Mouse (Mus musculus): ENCODE measurements around the gene Nr2e1. TPM values are rescaled to one million over a fixed set of nuclear protein-coding genes. Genes with fewer than 3 reads are reported as not detected.

Gene Nr2e1
- polyA plus RNA-seq, 1 experiment: not detected

DNA sequence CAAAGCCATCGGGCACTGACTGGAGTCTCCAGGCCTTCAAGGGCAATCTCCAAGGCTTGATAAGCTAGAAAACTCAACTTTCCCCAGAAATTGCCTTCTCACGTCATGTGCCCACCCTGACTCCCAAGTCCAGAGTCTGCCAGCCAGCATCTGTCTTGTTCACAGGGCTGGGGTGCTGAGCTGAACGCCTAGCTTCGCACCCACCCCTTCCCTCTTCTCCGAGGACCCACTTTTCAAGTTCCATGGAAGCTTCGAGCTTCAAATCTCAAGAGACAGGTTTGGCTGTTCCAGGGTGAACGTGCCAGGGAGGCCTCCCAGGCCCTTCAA, 2.5 kb downstream of the Nr2e1 start:
- Histone ChIP-seq H3K4me1 (ENCODE audit: control insufficient read depth, insufficient read depth, low read length) (peaks cover 3% of the 10 kb centered on the region; the same call in 1 of the 2 replicates), H3K4me3 (replicated peaks; ENCODE audit: extremely low read depth, low read depth, low read length) (no peak overlapping the region)
- TF ChIP-seq CTCF (IDR thresholded peaks at IDR 0.05; ENCODE audit: insufficient read depth, low read length) (no peak), POLR2A (IDR thresholded peaks at IDR 0.05; ENCODE audit: borderline replicate concordance, extremely low read depth, low read depth, low read length) (no peak)
- WGBS: 17% methylated on average over 7 of the region's 7 CpGs
- DNase-seq: no peak

DNA sequence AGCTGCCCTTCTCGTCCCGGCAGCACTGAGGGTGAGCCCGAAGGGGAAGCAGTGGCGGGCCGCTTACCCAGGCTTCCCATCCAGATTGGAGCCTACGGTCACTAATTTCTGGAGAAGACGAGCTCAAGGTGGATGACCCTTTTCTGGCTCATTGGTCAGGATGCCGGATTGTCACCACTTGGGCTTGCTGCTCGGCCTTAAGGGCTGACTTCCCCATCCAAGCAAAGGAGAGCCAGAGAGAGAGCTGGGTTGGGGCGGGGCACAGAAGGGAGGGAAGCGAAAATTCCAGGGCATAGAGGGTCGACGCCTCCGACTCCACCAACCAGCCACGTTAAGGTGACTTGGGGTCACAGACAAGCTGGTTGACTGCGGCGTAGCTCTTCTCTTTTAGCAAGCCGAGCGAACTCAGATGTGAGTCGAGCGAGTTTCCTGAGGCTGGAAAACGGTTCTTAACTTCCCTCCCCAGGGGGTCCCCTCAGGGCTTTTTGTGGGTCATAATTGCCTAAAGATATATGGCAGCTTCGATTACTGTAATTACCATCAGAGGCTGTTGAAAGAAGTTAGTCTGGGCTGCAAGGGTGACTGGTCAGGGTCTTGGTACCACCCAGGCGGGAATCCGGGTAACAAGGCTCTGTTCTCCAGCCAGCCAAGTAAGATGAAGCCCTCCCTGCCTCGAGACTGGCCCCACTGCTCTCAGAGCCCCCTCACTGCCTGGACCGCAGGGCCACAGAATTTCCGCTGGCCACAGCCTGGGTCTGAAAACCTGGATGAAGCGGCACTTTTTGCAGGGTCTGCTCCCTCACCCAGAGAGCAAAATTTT, 3.1 kb downstream of the Nr2e1 start:
- Histone ChIP-seq H3K4me1 (ENCODE audit: control insufficient read depth, insufficient read depth, low read length) (peaks cover 3% of the 10 kb centered on the region; the same call in 1 of the 2 replicates), H3K4me3 (replicated peaks; ENCODE audit: extremely low read depth, low read depth, low read length) (no peak overlapping the region)
- no peak for DNase-seq
- TF ChIP-seq POLR2A (IDR thresholded peaks at IDR 0.05; ENCODE audit: borderline replicate concordance, extremely low read depth, low read depth, low read length): no peak
- no peak for TF ChIP-seq CTCF (IDR thresholded peaks at IDR 0.05; ENCODE audit: insufficient read depth, low read length)
- WGBS: 4% methylated on average over 29 of the region's 29 CpGs

DNA sequence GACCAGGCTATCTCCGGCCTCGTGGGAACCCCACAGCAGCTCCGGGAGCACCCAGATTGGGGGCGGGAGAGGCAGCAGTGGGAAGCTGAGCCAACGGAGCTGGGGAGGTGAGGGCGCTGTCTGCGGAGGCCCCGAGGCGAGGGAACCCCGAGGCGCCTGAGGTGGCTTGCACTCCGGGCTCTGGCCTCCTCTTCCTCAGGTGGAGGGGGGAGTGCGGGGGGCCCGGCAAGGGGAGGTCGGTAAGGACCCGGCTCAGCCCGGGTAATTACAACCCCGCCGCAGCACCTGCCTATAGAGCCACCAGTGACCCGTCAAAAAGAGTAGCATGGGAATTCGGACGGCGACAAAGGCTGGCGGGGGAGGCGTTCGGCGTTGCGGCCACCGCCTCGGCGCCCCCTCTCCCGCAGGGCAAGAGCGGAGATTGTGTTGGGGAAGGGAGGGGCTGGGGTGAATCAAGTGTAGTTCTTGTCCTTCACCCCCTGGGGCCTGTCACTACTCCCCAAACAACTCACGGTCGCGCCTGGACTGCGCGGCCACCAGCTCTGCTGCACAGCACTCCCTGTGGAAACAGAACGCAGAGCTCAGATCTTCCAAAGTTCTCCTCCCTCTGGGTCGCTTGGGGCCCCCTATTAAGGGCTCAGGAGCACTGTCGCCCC, 3.8 kb downstream of the Nr2e1 start:
- WGBS: 2% methylated on average over 41 of the region's 41 CpGs
- Histone ChIP-seq H3K4me3 (replicated peaks; ENCODE audit: extremely low read depth, low read depth, low read length) (no peak overlapping the region), H3K4me1 (ENCODE audit: control insufficient read depth, insufficient read depth, low read length) (peaks cover 3% of the 10 kb centered on the region; the same call in 1 of the 2 replicates)
- TF ChIP-seq CTCF (IDR thresholded peaks at IDR 0.05; ENCODE audit: insufficient read depth, low read length): no peak
- TF ChIP-seq POLR2A (IDR thresholded peaks at IDR 0.05; ENCODE audit: borderline replicate concordance, extremely low read depth, low read depth, low read length): no peak
- no peak for DNase-seq

DNA sequence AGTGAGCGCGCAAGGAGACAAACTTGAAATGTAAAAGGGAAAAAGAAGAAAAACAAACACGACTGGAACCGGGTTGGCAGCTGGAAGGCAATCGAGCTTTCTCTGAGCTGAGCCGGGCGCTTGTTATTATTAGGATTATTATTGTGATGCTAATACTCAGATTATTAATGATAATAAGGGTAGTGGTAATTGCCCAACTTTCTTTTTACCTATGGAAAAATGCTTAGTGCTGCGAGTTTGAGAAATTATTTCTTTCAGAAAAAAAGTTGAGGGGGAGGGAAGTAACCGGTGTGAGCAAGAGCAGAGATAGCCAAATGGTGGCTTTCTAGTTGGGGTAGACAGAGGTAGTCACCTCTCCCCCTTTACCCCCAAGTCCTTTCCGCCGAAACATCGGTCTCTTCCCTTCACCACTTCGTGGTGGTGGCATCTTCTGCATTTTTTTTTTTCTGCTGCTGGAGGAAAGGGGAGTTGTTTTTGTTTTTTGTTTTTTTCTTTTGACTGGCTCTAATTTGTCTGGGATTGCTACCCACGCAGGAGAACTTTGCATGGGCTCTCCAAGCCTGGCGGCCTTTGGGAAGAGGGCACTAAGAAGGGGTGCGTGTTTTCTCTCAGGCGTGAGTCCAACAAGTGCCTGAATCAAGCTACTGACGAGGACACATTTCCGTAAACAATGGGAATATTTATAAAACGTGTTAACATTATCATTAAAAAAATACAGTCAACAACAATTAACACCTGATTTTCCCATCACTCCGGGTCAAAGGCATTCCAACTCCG, 4.5 kb downstream of the Nr2e1 start:
- 5% methylated on average over 22 of the region's 22 CpGs for WGBS
- Histone ChIP-seq H3K4me1 (ENCODE audit: control insufficient read depth, insufficient read depth, low read length) (peaks cover 3% of the 10 kb centered on the region; the same call in 1 of the 2 replicates), H3K4me3 (replicated peaks; ENCODE audit: extremely low read depth, low read depth, low read length) (no peak overlapping the region)
- DNase-seq: no peak
- TF ChIP-seq CTCF (IDR thresholded peaks at IDR 0.05; ENCODE audit: insufficient read depth, low read length): no peak
- TF ChIP-seq POLR2A (IDR thresholded peaks at IDR 0.05; ENCODE audit: borderline replicate concordance, extremely low read depth, low read depth, low read length): no peak

DNA sequence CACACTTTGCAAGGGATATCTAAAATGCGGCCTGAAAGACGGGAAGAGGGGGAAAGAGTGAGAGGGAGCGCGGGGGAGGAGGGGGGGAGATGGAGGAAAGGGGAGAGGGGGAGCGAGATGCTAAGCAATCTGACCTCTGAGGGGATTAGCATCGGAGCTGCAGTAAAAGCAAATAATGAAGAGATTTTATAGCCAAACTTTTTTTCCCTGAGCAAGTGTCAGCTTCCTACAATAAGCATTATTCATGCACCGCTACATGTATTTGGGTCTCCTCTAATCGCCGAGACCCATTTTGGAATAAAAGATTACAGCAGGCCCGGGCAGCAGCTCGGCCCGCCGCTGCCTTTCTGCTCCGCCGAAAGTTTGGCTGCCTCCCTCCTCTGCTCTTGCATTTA, 5.2 kb downstream of the Nr2e1 start:
- Histone ChIP-seq H3K4me1 (ENCODE audit: control insufficient read depth, insufficient read depth, low read length) (peaks cover 3% of the 10 kb centered on the region; the same call in 1 of the 2 replicates), H3K4me3 (replicated peaks; ENCODE audit: extremely low read depth, low read depth, low read length) (no peak overlapping the region)
- DNase-seq: no peak
- TF ChIP-seq CTCF (IDR thresholded peaks at IDR 0.05; ENCODE audit: insufficient read depth, low read length) (no peak), POLR2A (IDR thresholded peaks at IDR 0.05; ENCODE audit: borderline replicate concordance, extremely low read depth, low read depth, low read length) (no peak)
- WGBS: 6% methylated on average over 15 of the region's 15 CpGs

DNA sequence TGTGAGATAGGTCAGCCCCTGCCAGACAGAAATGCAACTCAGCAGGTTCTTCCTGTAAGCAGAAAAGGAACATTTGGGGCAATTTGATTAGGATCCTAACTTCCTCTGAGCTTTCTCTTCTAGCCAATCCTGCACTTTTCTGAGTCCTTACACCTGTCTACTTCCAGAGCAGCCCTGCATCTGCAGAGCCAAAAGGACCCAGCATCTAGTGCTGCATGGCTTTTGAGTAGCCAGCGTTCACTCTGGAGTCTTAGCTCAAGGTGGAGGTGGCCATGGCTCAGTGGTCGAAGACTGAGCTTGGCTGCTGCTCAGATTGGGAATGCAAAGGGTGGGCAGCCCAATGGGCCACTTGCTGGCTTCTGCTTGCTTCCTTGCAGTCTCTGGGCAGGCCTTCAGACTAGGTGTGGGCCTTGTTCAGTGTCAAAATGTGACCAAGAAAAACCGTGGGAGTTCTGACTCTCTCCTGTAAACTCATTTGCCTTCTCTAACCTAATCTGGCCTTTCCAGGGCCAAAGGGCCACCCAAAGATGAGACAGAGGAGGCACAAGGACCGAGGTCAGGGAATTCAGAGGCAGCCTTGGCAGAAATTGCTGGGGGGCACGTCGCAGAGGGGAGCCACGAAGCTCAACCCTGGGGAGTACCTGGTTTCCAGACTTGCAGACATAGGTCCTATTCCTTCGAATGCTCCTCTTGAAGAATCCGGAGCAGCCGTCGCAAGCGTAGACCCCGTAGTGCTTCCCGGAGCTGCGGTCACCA, 5.7 kb downstream of the Nr2e1 start:
- WGBS: 4% methylated on average over 15 of the region's 15 CpGs
- no peak for TF ChIP-seq CTCF (IDR thresholded peaks at IDR 0.05; ENCODE audit: insufficient read depth, low read length)
- TF ChIP-seq POLR2A (IDR thresholded peaks at IDR 0.05; ENCODE audit: borderline replicate concordance, extremely low read depth, low read depth, low read length): no peak
- H3K4me3 ChIP-seq (replicated peaks; ENCODE audit: extremely low read depth, low read depth, low read length): no peak overlapping the region

DNA sequence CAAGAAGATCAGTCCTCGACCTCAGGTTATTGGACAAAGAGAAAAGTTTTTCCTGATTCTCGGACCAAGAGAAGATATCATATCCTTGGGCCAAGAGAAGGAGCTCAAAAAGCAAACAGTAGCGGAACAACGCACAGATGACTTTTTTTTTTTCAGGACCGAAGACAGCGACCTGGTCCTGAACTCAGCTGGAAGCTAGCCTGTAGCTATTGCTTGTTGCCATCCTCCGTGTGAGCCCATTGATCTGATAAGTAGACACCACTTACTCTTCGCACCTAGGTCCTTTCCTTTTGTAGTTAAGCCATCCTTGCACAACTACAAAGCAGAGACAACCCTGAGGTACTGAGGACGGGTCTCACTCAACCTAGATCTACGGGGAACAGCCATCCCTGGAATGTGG, 8.8 kb downstream of the Nr2e1 start:
- 3% methylated on average over 10 of the region's 10 CpGs for WGBS

More for the DNA sequence above, 5.7 kb downstream of the Nr2e1 start:
- H3K4me1 ChIP-seq (ENCODE audit: control insufficient read depth, insufficient read depth, low read length): peaks cover 1% of the 10 kb centered on the region; the same call in 1 of the 2 replicates
- no peak for DNase-seq

DNA sequence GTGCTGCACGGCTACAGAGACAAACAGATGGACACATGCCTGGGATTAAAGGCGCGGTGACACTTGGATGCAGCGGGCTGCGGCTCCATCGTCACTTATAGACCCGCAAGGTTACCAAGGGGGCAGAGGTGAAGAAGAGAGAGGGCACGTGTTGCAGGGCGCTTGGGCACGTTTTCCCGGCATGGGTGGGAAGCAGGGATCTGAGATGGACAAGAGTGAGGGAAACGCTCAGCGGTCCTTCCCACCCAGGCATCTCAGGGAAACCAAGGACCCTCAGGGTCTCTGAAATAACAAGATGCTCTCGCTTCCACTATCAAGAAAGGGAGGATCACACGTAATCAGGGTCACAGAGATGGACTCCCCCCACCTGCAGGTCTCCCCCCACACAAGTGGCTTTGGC, 10.5 kb downstream of the Nr2e1 start:
- Histone ChIP-seq H3K4me1 (ENCODE audit: control insufficient read depth, insufficient read depth, low read length) (peaks cover 3% of the 10 kb centered on the region; the same call in 1 of the 2 replicates), H3K4me3 (replicated peaks; ENCODE audit: extremely low read depth, low read depth, low read length) (no peak overlapping the region)
- TF ChIP-seq POLR2A (IDR thresholded peaks at IDR 0.05; ENCODE audit: borderline replicate concordance, extremely low read depth, low read depth, low read length): no peak
- TF ChIP-seq CTCF (IDR thresholded peaks at IDR 0.05; ENCODE audit: insufficient read depth, low read length): no peak
- 3% methylated on average over 15 of the region's 15 CpGs for WGBS
- DNase-seq: no peak

More for the DNA sequence above, 8.8 kb downstream of the Nr2e1 start:
- Histone ChIP-seq H3K4me1 (ENCODE audit: control insufficient read depth, insufficient read depth, low read length) (peaks cover 3% of the 10 kb centered on the region; the same call in 1 of the 2 replicates), H3K4me3 (replicated peaks; ENCODE audit: extremely low read depth, low read depth, low read length) (no peak overlapping the region)
- no peak for DNase-seq
- TF ChIP-seq CTCF (IDR thresholded peaks at IDR 0.05; ENCODE audit: insufficient read depth, low read length): no peak
- no peak for TF ChIP-seq POLR2A (IDR thresholded peaks at IDR 0.05; ENCODE audit: borderline replicate concordance, extremely low read depth, low read depth, low read length)

Measured in lung, adult 2 months (tissue).